Mouse (Mus musculus) megakaryocyte, embryonic 14.5 days (primary cell): ENCODE data around the gene Vwa8.

ENCODE experiments used
- FLI1 ChIP-seq: IDR thresholded peaks from 2 replicates; pipeline ENCODE4 v1.6.1; 2012; ENCODE audit warnings: low read length, inconsistent platforms, mixed read lengths
- GATA1 ChIP-seq: IDR thresholded peaks from 3 replicates; pipeline ENCODE4 v1.6.1; 2012; ENCODE audit warnings: mixed read lengths, low read length, inconsistent platforms, borderline replicate concordance

DNA sequence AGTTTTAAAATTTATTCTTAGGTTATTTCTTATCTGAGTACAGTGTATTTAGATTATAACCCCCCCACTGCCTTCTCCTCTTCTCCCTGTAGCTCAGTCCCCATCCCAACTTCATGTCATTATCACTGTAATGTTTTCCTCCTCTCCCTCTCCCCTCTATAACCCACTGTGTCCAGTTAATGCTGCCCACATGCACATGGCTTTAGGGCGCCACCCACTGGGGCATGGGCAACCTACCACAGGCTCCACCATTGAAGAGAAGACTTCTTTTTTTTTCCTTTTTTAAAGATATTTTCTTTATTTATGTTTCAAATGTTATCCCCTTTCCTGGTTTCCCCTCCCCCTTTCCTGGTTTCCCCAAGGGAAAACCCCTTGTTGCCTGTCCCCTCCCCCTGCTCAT is 154.7 kb downstream of the Vwa8 start:
- no peak for TF ChIP-seq GATA1
- no peak for TF ChIP-seq FLI1
